Mouse (Mus musculus): ENCODE data around the gene Ap1m1.

- TF ChIP-seq POLR2A (IDR thresholded peaks at IDR 0.05; ENCODE audit: extremely low read depth, insufficient read depth, low read length) (no peak), CTCF (IDR thresholded peaks at IDR 0.05; ENCODE audit: low read depth, low read length) (no peak)
These were observed 41.8 kb downstream of the Ap1m1 start for GRCm38 (mm10) chr8:72281634-72282033.

All from liver, adult 2 months (tissue).